Mouse (Mus musculus): ENCODE data around the gene Cox5a. TPM values are rescaled to one million over a fixed set of nuclear protein-coding genes. Genes with fewer than 3 reads are reported as not detected.

The Cox5a gene
- polyA plus RNA-seq (2016; fragmentation: Nextera tagmentation; extraction: Ambion mirVana), result 712 and 781 TPM in 2 replicates

DNA sequence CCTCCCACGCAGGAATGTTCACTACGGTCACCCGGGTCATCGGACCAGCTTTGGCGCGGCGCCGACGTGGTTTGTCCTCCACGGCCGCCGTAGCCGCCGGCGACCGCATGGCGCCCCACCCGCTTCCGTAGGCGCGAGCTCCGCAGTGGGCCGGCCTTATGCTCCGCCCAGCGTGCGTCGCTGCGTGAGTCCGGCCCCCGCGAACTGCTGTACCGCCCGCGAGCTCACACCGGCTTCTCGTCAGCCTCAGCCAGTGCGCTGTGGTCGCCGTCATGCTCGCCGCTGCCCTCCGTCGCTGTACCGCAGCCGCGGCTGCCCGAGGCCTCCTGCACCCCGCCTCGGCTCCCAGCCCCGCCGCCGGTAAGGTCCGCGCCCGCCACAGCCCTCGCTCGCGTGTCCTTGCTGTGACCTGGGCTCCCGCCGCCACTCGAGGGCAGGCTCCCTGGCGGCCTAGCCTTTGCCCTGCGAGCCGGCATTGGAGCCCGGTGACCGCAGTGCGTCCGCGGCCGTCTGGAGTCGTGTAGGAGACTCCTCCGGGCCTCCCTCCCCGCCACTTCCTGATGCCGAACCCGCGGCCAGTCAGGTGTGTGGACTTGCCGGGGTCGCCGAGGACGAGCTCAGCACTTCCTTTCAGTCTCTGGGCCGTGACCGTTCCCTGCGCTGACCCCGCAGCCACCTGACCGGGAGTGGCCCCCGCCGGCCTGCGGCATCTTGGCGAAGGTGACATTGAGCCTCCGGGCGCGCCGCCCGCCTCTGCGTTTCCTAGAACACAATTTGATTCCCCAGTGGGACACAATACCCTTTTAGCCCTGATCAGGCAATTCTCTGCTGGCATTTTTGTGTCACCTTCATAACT is at the start of gene Cox5a:
TSS of gene Cox5a (plus strand) at position 219 of the 856 bp plus-strand sequence.
- H3K4me3 ChIP-seq, result peak within 1 kb of the TSS; percentile 95
- H3K27ac ChIP-seq, result peak within 1 kb of the TSS; percentile 98
- H3K27me3 ChIP-seq (ENCODE audit: insufficient read depth, poor library complexity, severe bottlenecking), result no peaks in the 10 kb centered on the region
- DNase-seq (ENCODE audit: low spot score), result peak; percentile 90
- WGBS, result under 1% methylated on average over 95 of the region's 95 CpGs
- peaks cover 33% of the 10 kb centered on the region for H3K4me1 ChIP-seq (replicated peaks)
- H3K9me3 ChIP-seq, result no peaks in the 10 kb centered on the region
- no peaks in the 10 kb centered on the region for H3K36me3 ChIP-seq

DNA sequence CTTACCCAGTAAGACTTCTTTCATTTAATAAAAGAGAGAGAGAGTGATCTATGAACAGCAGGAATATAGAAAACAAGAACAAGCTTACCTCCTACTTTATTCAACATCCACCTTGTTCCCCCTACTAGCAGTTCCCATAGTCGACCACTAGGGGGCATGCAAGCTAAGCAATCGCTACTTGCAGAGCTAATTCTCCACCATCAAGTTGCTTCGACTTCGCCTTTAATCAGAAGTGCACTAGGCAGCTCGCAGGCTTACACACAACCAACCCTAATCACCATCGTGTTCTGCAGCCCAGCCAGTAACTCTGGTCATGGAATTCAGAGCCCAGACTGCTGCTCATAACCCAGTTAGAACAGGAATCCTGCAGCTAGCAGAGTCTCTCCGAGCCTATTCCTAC is 35.3 kb upstream of the Cox5a start:
- H3K27ac ChIP-seq, result no peak overlapping the region
- peaks cover 24% of the 10 kb centered on the region for H3K27me3 ChIP-seq (ENCODE audit: insufficient read depth, poor library complexity, severe bottlenecking)
- no peaks in the 10 kb centered on the region for H3K36me3 ChIP-seq
- no peaks in the 10 kb centered on the region for H3K4me1 ChIP-seq (replicated peaks)
- DNase-seq (ENCODE audit: low spot score), result peak; percentile 81
- H3K4me3 ChIP-seq, result no peak overlapping the region
- WGBS, result 17% methylated on average over 7 of the region's 7 CpGs
- no peaks in the 10 kb centered on the region for H3K9me3 ChIP-seq

DNA sequence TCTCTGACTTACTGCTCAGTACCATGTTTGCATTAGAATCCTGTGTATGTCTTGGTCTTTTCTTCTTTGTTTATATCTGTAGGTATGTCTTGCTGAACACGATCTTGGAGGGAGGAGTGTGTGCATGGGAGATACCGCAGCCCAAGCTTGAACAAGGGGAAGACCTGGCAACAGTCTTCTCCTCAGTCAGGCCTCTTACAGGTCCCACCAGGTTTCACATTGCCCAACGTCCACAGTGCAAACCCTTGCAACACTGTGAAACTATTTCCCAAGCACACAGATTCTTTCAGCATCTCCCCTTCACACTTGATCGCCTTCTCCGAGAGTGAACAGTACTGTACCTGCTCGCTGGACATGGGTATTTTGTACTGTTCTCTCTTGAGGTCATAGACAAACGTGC is 33.3 kb upstream of the Cox5a start:
- no peak overlapping the region for H3K4me3 ChIP-seq
- H3K9me3 ChIP-seq, result no peaks in the 10 kb centered on the region
- no peaks in the 10 kb centered on the region for H3K4me1 ChIP-seq (replicated peaks)
- peaks cover 24% of the 10 kb centered on the region for H3K27me3 ChIP-seq (ENCODE audit: insufficient read depth, poor library complexity, severe bottlenecking)
- no peak for DNase-seq (ENCODE audit: low spot score)
- 78% methylated on average over 7 of the region's 7 CpGs for WGBS
- no peaks in the 10 kb centered on the region for H3K36me3 ChIP-seq
- H3K27ac ChIP-seq, result no peak overlapping the region

DNA sequence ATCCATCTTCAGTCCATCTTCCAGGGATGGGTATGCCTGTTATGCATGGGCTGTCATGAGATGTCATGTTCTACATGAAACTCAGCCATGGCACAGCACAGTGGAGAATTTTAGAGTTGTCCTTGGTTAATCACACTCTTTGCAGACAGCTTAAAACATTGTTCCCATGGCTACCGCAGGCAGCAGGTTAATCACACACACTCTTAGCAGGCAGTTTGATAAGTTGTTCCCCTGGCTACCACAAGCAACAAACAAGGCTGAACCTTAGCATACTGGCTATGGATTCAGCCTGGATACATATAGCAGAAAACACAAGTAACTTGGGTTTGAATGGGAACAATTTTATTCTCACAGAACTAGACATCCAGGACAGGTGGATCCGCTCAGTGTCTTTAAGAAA is 27.5 kb upstream of the Cox5a start:
- Histone ChIP-seq H3K27ac (no peak overlapping the region), H3K4me1 (replicated peaks) (no peaks in the 10 kb centered on the region), H3K4me3 (no peak overlapping the region), H3K27me3 (ENCODE audit: insufficient read depth, poor library complexity, severe bottlenecking) (peaks cover 5% of the 10 kb centered on the region; the same call in 1 of the 2 replicates), H3K9me3 (no peaks in the 10 kb centered on the region), H3K36me3 (no peaks in the 10 kb centered on the region)
- no peak for DNase-seq (ENCODE audit: low spot score)
- WGBS, result 88% methylated on average over 2 of the region's 2 CpGs

DNA sequence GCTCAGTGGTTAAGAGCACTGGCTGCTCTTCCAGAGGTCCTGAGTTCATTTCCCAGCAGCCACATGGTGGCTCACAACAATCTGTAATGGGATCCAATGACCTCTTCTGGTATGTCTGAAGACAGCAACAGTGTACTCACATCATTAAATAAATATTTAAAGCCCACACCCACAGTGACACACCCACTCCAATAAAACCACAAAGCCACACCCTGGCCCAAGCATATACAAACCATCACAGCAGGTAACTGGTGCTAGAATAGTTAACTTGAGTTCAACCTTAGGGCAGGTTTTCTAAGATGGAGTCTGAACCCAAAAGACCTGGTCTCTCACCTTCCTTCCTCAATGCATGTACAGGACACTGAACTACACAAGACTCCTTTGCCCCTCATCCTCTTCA is 26.1 kb upstream of the Cox5a start:
- Histone ChIP-seq H3K9me3 (no peaks in the 10 kb centered on the region), H3K4me3 (no peak overlapping the region), H3K27me3 (ENCODE audit: insufficient read depth, poor library complexity, severe bottlenecking) (peaks cover 19% of the 10 kb centered on the region), H3K4me1 (replicated peaks) (no peaks in the 10 kb centered on the region), H3K36me3 (no peaks in the 10 kb centered on the region), H3K27ac (no peak overlapping the region)
- DNase-seq (ENCODE audit: low spot score), result no peak

DNA sequence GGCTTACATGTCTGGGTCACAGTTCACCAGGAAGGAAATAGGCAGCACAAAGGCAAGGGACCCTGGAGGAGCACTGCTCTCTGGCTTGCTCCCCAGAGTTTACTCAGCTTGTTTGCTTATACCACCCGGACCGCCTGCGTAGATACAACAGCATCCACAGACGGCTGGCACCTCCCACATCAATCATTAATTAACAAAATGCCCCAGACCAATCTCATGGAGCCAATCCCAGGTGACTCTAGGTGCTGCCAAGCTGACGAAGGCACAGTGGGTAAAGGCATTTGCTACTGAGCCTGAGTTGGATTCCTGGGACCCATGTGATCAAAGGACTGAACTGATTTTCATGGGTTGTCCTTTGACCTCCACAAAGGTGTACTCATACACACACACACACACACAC is 23.8 kb upstream of the Cox5a start:
- Histone ChIP-seq H3K9me3 (no peaks in the 10 kb centered on the region), H3K27ac (no peak overlapping the region), H3K4me3 (no peak overlapping the region), H3K4me1 (replicated peaks) (peaks cover 12% of the 10 kb centered on the region), H3K36me3 (no peaks in the 10 kb centered on the region), H3K27me3 (ENCODE audit: insufficient read depth, poor library complexity, severe bottlenecking) (peaks cover 42% of the 10 kb centered on the region)
- no peak for DNase-seq (ENCODE audit: low spot score)
- 78% methylated on average over 5 of the region's 5 CpGs for WGBS

DNA sequence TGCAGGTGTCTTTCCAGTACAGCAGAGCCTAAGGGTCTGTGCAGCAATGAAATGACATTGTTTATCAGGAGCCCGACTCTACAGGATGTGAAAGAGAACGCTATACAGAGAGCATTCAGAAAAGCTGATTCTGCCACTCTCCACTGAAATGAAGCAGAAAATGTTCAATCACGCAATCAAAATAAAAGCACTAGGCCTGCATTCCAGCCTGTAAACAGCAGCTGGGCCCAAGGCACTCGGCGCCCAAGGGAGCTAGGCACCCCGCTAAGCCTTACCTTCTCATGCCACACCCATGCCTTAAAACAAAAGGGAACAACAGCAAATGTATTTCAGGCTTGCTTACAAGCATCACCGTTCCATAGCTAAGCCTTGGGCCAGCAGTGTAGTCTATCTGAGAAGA is 22.5 kb upstream of the Cox5a start:
- WGBS, result 59% methylated on average over 7 of the region's 7 CpGs

DNA sequence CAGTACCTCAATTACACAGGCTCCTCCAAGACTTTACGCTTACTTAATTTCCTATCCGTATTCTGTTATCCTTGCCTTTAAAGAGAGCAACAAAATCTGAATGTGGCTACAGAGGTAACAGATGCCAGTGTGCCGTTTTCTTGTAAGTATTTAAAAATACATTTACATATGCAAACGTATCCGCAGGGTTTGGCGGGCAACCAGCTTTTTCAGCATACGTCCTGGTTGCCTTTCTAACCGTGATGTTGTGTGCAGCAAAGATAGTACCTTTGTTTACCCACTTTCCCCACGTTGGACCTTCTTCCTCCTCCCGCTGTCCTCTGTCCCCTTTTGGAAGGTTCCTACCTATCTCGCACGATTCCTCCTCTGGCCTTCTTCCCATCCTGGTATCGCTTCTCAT is 19.6 kb upstream of the Cox5a start:
- DNase-seq (ENCODE audit: low spot score), result no peak
- H3K27ac ChIP-seq, result no peak overlapping the region
- H3K36me3 ChIP-seq, result no peaks in the 10 kb centered on the region
- peaks cover 84% of the 10 kb centered on the region for H3K27me3 ChIP-seq (ENCODE audit: insufficient read depth, poor library complexity, severe bottlenecking)
- peaks cover 53% of the 10 kb centered on the region for H3K4me1 ChIP-seq (replicated peaks)
- 9% methylated on average over 13 of the region's 13 CpGs for WGBS
- peak overlapping the region; percentile 41 for H3K4me3 ChIP-seq
- no peaks in the 10 kb centered on the region for H3K9me3 ChIP-seq

More for the DNA sequence above, 22.5 kb upstream of the Cox5a start:
- Histone ChIP-seq H3K4me1 (replicated peaks) (peaks cover 25% of the 10 kb centered on the region), H3K4me3 (no peak overlapping the region), H3K36me3 (no peaks in the 10 kb centered on the region), H3K27me3 (ENCODE audit: insufficient read depth, poor library complexity, severe bottlenecking) (peaks cover 55% of the 10 kb centered on the region), H3K27ac (no peak overlapping the region), H3K9me3 (no peaks in the 10 kb centered on the region)
- no peak for DNase-seq (ENCODE audit: low spot score)

DNA sequence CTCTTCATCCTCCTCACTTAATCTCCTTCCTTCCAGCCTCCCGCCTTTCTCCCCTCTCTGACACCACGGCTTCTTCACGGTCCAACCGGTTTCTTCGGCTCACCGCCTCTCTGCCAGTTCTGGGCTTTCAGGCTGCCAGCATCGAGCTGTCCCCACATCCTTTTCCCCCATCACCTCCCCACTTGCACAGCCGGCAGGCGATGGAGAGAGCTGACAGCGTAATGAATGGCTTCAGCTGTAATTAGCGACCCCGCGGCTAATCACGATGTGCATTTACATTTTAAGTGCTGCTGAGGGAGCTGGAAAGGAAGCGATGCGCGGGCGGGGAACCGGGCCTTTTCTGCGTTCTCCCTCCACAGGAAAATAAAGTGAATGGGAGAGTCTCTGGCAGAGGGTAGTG is 19.2 kb upstream of the Cox5a start:
- Histone ChIP-seq H3K4me1 (replicated peaks) (peaks cover 53% of the 10 kb centered on the region), H3K4me3 (peak overlapping the region; percentile 41), H3K27ac (no peak overlapping the region), H3K36me3 (no peaks in the 10 kb centered on the region), H3K27me3 (ENCODE audit: insufficient read depth, poor library complexity, severe bottlenecking) (peaks cover 88% of the 10 kb centered on the region), H3K9me3 (no peaks in the 10 kb centered on the region)
- 1% methylated on average over 20 of the region's 20 CpGs for WGBS
- peak; percentile 52 for DNase-seq (ENCODE audit: low spot score)

DNA sequence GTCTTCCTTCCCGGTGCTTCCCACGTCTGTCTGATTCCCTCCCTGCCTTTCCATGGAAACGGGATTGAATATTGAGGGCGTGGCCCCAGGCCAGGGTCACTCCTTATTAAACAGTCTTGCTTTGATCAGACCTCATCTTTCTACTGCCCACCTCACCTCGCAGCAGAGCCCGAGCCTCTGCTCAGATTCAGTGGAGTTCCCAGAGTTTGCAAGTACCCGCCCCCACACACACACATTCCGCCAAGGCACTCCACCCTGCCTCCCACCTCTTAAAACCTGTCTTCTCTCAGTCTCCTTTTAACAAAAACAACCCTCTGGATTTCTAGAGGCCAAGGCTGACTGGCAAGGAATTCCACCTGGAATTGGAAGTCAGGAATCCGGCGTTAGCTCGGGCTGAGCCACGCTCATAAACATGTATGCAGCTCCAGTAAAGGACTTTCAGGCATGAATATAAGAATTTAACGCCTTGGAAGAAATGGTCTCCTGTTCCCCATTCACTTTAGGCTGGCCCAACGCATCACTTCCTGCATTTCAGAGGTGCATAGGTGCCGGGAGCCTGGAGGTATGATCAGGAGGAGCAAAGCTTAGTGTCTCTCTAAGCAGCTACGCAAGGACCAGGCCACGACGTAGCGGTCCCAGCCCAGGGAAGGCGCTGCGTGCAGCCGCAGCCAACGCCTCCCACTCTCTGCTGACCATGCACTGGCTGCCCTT is 18.0 kb upstream of the Cox5a start:
- Histone ChIP-seq H3K4me1 (replicated peaks) (peaks cover 53% of the 10 kb centered on the region), H3K27me3 (ENCODE audit: insufficient read depth, poor library complexity, severe bottlenecking) (peaks cover 93% of the 10 kb centered on the region), H3K9me3 (no peaks in the 10 kb centered on the region), H3K4me3 (peak overlapping the region; percentile 57), H3K36me3 (no peaks in the 10 kb centered on the region), H3K27ac (no peak overlapping the region)
- peak; percentile 42 for DNase-seq (ENCODE audit: low spot score)
- 2% methylated on average over 23 of the region's 23 CpGs for WGBS

DNA sequence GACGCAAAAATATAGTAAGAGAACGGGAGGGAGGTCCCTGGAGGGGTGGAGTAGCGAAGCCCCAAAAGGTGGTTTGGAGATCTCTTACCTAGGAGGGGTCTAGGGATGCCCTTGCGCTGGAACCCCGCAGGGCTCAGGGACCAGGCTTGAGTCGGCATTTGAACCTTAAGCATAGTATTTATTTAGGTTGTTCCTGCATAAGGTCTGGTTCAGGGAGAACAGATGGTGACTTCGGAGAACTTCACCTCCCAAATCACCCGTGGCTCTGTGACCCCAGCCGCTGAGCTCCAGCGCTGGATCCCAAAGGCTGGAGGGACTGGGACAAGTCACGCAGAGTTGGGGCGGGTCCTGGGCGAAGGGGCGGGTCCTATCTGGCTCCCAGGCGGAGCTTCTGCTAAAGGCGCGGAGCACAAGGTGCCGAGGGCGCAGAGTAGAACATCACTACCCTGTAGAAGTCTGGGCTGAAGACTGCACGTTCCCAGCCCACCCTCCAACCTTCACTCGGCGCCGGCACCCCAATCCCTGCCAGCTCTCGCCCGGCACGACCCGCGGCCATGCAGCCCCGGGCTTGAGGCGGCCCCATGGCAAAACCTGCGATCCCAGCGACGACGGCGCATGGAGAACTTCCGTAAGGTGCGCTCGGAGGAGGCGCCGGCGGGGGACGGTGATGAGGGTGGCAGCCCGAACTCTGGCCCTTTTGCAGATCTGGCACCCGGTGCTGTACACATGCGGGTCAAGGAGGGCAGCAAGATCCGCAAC is 17.3 kb upstream of the Cox5a start, which contains the start of gene Rpp25:
TSS of gene Rpp25 (plus strand) at position 405 of the 759 bp plus-strand sequence.
- under 1% methylated on average over 46 of the region's 46 CpGs for WGBS
- Histone ChIP-seq H3K36me3 (no peaks in the 10 kb centered on the region), H3K27me3 (ENCODE audit: insufficient read depth, poor library complexity, severe bottlenecking) (peaks cover 86% of the 10 kb centered on the region), H3K27ac (peak within 1 kb of the TSS; percentile 13; the same call in 1 of the 2 replicates), H3K9me3 (no peaks in the 10 kb centered on the region), H3K4me1 (replicated peaks) (peaks cover 53% of the 10 kb centered on the region), H3K4me3 (peak within 1 kb of the TSS; percentile 57)
- DNase-seq (ENCODE audit: low spot score), result peak; percentile 66

DNA sequence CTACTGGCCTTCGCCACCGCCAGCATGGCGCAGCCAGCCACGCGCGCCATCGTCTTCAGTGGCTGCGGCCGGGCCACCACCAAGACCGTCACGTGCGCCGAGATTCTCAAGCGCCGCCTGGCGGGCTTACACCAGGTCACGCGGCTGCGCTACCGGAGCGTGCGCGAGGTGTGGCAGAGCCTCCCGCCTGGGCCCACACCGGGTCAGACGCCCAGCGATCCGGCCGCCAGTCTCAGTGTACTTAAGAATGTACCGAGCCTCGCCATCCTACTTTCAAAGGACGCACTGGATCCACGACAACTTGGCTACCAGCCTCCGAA is 16.7 kb upstream of the Cox5a start:
- under 1% methylated on average over 34 of the region's 34 CpGs for whole genome bisulfite sequencing
- H3K36me3 ChIP-seq, result no peaks in the 10 kb centered on the region
- H3K9me3 ChIP-seq, result no peaks in the 10 kb centered on the region
- peaks cover 80% of the 10 kb centered on the region for H3K27me3 ChIP-seq (ENCODE audit: insufficient read depth, poor library complexity, severe bottlenecking)
- peaks cover 53% of the 10 kb centered on the region for H3K4me1 ChIP-seq (replicated peaks)
- H3K4me3 ChIP-seq, result peak overlapping the region; percentile 57
- peak overlapping the region; percentile 13; the same call in 1 of the 2 replicates for H3K27ac ChIP-seq
- peak; percentile 58 for DNase-seq (ENCODE audit: low spot score)

Measured in hindbrain, embryonic 10.5 days (tissue).